Mouse (Mus musculus) gastrocnemius, adult 18-20 months (tissue): ENCODE data around the gene Hist1h1c. TPM values are rescaled to one million over a fixed set of nuclear protein-coding genes. Genes with fewer than 3 reads are reported as not detected.
"Not testable (repeated sequence)": the region's sequence is repeated elsewhere in the genome, so short reads cannot be mapped to it uniquely, and the experiment has no call there.

Source experiments
- DNase-seq: peaks from one replicate; pipeline ENCODE4 v3.0.0; 2021; ENCODE audit warnings: low spot score
- microRNA-seq: library from miRNA; unstranded; fragments of <30 nt; microRNA quantifications from one replicate; pipeline ENCODE4 v1.2.0, GENCODE M21; 2021
- total RNA-seq, 2 experiments: library from RNA; stranded (reverse); gene quantifications; 2 replicates each; pipeline ENCODE4 v1.2.3; 2021

Hist1h1c gene
- total RNA-seq, 2 experiments from 2014 or later: 157 to 219 TPM

DNA sequence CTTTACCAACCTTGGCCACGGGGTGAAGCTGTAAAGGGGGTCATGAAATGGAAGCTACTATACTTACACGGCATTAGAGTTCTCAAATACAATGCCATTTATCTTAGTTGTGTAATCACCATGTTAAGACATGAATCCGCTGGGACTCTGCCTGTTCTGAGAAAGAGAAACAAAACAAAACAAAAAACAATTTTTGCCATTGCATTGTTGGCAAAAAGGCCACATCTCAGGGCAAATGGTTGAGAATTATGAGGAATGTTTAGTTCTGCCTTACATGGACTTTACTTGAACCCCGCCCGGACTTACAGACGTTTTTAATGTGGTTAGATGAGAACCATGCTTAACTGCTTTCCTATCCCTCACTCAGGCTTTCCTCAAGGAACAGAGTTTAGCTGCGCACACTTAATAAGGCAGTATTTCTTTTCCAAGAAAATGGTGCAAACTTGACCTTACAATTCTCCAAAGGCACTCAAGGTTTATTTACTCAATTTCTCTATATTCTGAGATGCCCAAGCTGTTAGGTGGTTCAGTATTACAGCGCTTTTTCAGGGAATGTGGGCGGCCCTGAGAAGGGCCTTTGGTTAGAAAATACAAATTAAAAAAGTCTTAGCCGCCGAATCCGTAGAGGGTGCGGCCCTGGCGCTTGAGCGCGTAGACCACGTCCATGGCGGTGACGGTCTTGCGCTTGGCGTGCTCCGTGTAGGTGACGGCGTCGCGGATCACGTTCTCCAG, 21.8 kb downstream of the Hist1h1c start:
- DNase-seq: no peak

DNA sequence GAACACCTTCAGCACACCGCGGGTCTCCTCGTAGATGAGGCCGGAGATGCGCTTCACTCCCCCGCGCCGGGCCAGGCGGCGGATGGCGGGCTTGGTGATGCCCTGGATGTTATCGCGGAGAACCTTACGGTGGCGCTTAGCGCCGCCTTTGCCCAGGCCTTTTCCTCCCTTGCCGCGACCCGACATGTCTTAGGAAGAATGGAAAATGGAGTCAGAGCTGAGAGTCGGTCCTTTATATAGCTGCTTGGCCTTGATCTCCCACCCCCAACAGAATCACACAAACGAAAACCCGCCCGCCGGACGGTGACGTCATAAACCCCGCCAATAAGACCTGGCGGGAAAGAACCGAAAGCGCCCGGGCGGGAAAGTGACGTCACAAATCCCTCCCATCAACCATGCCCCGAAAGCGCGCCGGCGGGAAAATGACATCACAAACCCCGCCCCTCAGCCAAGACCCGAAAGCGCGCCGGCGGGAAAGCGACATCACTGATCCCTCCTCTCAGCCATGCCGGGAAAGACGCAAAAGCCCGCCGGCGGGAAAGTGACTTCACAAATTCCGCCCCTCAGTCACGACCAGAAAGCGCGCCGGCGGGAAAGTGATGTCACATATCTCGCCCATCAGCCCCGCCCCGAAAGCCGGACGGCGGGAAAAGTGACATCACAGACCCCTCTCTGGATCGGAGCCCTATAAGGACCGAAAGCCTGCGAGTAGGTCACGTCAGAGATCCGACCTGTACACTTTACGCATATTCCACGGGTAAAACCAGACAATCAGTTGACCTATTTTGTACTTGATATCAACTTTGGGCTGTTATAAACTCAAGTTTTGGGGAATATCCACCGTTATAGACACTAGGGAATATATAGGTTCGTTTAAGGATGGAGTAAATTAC, 22.6 kb downstream of the Hist1h1c start, which contains the start of gene Hist1h4a:
Gene Hist1h4a (minus strand): TSS at position 259 of the 893 bp plus-strand sequence.
- DNase-seq: peak; percentile 90

DNA sequence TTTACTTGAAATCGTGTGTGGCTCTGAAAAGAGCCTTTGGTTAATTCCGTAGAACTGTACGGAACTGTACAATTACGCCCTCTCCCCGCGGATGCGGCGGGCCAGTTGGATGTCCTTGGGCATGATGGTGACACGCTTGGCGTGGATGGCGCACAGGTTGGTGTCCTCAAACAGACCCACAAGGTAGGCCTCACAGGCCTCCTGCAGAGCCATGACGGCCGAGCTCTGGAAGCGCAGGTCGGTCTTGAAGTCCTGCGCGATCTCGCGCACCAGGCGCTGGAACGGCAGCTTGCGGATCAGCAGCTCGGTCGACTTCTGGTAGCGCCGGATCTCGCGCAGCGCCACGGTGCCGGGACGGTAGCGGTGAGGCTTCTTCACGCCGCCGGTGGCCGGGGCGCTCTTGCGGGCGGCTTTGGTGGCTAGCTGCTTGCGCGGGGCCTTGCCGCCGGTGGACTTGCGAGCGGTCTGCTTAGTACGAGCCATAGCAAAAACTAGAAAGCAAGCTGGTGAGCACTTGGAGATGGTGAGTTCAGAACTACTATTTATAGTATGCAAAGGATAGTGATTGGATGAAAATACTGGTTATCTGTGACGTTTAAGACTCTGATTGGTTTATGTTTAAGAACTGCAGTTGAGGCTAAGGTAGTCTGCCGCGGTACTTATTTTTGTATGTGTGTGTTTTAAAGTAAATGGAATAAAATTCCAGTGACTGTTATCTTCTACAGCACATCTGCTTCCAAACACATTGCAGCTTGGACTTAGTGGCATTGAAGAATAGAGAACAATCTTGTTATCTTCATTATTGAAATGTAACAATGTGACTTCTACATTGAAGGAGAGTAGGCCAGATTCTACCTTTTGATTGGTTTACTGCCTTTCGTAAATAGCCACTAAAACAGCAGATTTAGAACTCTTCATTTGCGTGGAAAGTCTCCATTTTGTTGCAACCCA, 23.5 kb downstream of the Hist1h1c start, which contains the start of gene Hist1h3a:
Gene Hist1h3a (minus strand): TSS at position 516 of the 951 bp plus-strand sequence.
- peak; percentile 32 for DNase-seq

DNA sequence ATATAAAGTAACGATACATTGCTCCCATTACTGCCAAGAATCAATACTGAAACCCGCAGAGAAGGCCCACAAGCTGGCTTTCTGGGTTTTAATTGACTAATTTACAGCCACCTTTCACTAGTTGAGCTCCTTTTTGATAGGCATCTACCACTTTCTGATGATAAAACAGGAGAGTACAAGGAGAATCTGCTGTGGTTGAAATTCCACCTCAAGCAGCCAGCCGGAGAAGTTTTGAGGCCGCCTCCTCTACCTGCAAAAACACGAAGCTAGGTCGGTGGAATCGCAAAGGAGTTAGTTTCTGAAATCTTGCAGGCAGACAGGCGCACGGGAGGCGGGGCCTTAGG, 24.6 kb downstream of the Hist1h1c start:
- no peak for DNase-seq

DNA sequence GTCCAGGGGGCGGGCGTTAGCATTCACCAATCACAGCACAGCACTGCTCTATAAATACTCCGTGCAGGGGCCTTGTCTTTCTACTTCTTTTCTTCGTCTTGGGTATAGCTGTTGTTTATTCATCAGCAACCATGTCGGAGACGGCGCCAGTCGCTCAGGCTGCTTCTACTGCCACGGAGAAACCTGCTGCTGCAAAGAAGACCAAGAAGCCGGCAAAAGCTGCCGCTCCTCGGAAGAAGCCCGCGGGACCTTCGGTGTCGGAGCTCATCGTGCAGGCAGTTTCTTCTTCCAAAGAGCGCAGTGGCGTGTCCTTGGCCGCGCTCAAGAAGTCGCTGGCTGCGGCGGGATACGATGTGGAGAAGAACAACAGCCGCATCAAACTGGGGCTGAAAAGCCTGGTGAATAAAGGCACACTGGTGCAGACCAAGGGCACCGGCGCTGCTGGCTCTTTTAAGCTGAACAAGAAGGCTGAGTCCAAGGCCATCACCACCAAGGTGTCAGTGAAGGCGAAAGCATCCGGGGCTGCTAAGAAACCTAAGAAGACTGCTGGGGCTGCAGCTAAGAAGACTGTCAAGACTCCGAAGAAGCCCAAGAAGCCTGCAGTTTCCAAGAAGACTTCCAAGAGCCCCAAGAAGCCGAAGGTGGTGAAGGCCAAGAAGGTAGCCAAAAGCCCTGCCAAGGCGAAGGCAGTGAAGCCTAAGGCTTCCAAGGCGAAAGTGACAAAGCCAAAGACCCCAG, 25.1 kb downstream of the Hist1h1c start, which contains the start of gene Hist1h1a:
Gene Hist1h1a (plus strand): TSS at position 81 of the 738 bp plus-strand sequence.
- DNase-seq: peak; percentile 43

DNA sequence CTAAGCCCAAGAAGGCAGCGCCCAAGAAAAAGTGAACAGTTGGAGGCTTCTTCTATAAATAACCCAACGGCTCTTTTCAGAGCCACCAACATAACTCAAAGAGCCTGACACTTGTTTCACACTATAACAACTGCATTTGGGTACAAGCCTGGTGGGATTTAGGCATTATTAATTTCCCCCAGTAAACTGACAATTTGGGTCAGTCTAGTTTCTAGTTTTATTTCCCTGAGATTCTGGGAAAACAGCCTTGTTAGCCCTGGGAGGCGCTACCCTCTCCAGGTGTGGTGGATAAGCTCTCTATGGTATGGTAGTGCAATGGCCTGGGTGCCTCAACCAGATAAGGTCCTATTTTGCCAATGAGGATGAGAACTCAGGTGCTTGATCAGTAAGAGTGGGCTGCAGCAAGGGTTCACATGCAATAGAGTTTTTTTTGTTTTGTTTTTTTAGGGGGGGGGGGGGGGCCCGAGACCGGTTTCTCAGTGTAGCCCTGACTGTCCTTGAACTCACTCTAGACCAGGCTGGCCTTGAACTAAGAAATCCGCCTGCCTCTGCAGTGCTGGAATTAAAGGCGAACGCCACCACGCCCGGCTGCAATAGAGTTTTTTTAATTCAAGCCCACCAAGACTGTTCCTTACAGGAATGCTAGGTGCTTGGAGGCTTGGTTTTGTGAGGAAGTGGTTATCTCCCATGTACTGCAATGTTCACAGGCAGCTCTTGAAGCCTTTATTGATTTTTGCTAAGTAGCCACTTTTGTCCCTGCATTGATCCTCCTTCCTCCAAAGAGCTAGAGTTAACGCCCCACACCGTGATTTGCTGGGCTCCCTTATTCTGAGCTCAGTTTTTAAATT, 25.9 kb downstream of the Hist1h1c start:
- no peak for DNase-seq

DNA sequence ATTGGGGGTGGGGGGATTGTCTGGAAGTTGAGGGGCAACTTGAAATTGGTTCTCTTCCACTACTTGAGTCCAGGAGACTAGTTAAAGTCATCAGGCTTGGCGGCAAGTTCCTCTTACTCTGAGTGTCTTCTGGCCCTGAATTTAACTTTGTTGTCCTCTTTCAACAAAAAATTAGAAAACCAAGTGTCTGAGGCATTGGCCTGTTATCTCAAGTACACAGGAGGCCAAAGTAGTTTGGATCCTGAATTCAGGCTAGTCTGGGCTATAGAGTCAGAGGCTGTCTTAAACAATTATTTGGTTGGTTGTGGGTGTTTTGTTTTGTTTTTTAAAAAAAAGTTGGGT, 26.5 kb downstream of the Hist1h1c start:
- no peak for DNase-seq

DNA sequence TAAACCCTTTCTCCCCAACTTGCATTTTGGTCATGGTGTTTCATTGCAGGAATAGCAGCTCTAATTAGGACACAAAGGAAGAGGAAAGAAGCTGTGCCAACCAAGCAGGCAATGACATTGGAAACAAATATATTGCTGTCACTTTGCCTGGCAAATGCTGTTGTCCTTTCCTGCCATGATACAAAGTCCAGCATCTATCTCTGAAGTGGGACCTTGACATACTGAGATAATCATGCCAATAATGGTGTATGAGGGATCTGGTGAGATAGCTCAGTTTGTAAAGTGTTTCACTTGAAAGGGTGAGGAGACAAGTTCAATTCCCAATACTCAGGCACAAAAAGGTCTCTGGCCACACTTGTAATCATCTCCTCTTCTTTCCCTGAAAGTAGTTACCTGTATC, 28.2 kb downstream of the Hist1h1c start:
- DNase-seq: no peak

DNA sequence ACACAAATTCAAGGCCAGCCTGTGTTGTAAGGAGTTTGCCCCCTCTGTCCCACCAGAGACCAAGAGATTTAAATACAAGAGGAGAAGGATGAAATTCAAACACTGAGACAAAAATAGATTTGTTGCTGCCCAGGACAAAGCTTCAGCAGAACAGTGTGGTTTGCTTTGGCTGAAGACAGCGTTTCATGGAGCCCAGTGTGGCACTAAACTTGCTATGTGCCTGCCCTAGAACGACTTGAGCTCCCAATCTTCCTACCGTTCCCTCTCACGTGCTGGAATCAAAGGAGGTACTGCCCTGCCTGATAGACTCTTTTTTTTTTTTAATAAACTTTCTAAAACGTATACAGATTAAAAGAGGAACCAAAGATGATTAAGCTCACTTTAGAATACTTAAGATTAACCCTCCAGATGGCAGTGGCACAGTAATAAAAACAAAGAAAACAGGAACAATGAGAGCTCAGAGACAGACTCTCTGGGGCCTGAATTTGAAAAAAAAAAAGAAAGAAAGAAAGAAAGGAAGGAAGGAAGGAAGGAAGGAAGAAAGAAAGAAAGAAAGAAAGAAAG, 30.3 kb downstream of the Hist1h1c start:
- no peak for DNase-seq

DNA sequence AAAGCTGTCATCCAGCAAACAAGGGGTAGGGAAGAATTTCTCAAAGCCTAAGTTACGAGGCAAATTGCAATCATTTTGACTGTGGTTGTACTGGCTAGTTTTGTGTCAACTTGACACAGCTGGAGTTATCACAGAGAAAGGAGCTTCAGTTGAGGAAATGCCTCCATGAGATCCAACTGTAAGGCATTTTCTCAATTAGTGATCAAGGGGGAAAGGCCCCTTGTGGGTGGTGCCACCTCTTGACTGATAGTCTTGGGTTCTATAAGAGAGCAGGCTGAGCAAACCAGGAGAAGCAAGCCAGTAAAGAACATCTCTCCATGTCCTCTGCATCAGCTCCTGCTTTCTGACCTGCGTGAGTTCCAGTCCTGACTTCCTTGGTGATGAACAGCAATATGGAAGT, 31.0 kb downstream of the Hist1h1c start, which contains the start of gene Trim38:
Gene Trim38 (plus strand): TSS at position 301 of the 400 bp plus-strand sequence.
- DNase-seq: not testable (repeated sequence)

DNA sequence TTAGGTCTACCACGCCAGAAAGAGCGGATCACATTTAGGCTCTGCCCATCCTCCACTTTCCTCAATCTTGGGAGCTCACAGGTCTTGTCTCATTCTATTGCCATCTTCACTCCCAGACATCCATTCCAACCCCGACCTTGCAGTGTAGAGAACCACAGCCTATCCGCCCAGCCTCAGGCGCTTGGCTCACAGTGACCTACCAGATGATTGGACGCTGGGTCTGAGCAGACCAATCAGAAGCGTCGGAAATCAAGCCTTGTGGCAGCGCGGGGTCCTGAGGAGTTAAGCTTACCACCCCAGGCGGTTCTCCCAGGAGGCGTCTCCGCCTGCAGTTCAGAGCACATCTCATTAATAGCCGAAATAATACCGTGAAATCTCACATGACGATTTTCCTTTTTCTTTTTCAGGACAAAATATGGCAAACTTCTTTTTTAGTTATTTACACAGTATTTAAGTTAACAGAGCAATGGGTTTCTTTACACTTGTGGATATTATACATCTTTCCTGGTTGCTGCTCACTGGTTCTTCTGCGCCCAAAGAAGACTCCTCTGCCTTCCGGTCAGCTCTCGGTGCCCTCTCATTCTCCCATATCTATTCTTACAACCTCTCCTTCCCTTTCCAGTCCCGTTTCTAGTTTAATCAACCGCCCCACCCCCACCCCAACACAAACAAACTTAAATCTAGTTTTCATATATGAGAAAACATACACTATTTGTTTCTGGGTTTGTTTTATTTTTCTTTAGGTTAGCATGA, 34.1 kb downstream of the Hist1h1c start:
- DNase-seq: no peak

DNA sequence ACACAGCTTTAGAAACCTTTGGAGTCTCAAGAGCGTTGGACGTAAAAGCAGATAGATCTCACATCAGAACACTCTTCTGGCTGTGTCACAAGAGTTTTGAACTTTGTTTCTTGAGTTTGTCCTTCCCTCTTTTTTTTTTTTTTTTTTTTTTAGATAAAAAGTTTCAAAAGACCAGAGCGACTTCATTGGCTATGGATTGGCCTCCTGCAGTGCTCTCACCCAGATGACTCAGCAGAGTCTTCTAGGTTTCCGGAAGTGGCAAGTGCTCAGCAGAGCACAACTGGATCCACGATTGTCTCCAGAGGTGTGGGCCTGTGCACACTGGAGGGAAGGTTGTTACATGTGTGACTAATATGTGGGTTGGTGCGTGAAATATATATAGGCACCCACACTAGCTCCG, 39.7 kb downstream of the Hist1h1c start:
- no peak for DNase-seq

DNA sequence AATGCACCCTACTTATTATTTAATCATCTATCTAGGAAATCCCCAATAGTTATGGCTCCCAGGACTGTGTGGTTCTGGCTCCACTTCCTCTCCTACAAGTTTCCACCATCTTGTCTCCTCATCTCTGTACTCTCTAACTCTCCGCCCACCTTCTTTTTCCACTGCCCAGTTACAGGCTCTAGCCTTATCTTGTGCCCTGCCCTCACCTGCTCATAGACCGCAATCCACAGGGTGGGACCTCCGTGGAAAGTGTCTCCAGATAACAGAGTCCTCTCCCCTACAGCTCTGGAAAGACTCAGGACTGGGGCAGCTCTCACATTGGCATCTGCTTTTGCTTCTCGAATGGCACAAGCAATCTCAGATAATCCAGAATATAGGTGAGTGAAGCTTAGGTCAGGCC, 40.4 kb downstream of the Hist1h1c start:
- no peak for DNase-seq

Small RNA genes lying within 50 kb of the gene (microRNA-seq; reads per million reads assigned to microRNA genes)
- gene Gm44314 (not detected), gene Gm44484 (not detected)

Other genes with a start within 250 kb of the Hist1h1c start
- gene Btn2a2, start 250.0 kb upstream of the Hist1h1c start, total RNA-seq: not detected
- gene Hist1h4h, start 207.8 kb upstream of the Hist1h1c start, total RNA-seq: 100 to 1,000 TPM; 149 to 163 TPM
- 1 to 10 TPM in 1 of 2 experiments, under 1 TPM in 1; 0.73 to 1.9 TPM for gene Hist1h2af, start 204.9 kb upstream of the Hist1h1c start, total RNA-seq
- gene Hist1h3g, start 203.4 kb upstream of the Hist1h1c start, total RNA-seq: under 1 TPM; 0.55 to 0.57 TPM
- 1 to 10 TPM; 1.0 to 1.1 TPM for gene Hist1h2bh, start 195.4 kb upstream of the Hist1h1c start, total RNA-seq
- 1 to 10 TPM; 3.0 to 4.8 TPM for gene Hist1h3f, start 194.8 kb upstream of the Hist1h1c start, total RNA-seq
- 10 to 100 TPM in 1 of 2 experiments, 1 to 10 TPM in 1; 8.3 to 12.3 TPM for gene Hist1h4f, start 187.2 kb upstream of the Hist1h1c start, total RNA-seq
- under 1 TPM; 0.83 to 0.89 TPM for gene Hist1h1d, start 185.5 kb upstream of the Hist1h1c start, total RNA-seq
- gene Hist1h3e, start 176.4 kb upstream of the Hist1h1c start, total RNA-seq: 10 to 100 TPM; 11.6 to 12.3 TPM
- gene Hist1h2ae, start 167.6 kb upstream of the Hist1h1c start, total RNA-seq: under 1 TPM; 0.41 to 0.85 TPM
- 1 to 10 TPM; 2.2 to 3.7 TPM for gene Hist1h2bg, start 167.4 kb upstream of the Hist1h1c start, total RNA-seq
- gene Hist1h2bf, start 164.6 kb upstream of the Hist1h1c start, total RNA-seq: 1 to 10 TPM; 1.3 to 5.3 TPM
- 1 to 10 TPM in 1 of 2 experiments, under 1 TPM in 1; 0.80 to 1.7 TPM for gene Hist1h2ad, start 164.4 kb upstream of the Hist1h1c start, total RNA-seq
- gene Hist1h3d, start 163.0 kb upstream of the Hist1h1c start, total RNA-seq: 1 to 10 TPM; 3.2 to 3.7 TPM
- gene Hist1h4d, start 157.2 kb upstream of the Hist1h1c start, total RNA-seq: 10 to 100 TPM; 33.6 to 46.4 TPM
- gene Hist1h2be, start 117.7 kb upstream of the Hist1h1c start, total RNA-seq: 10 to 100 TPM; 13.2 to 15.7 TPM
- gene Hist1h1e, start 116.2 kb upstream of the Hist1h1c start, total RNA-seq: 10 to 100 TPM; 31.1 to 41.1 TPM
- gene Hist1h2ac, start 54.9 kb upstream of the Hist1h1c start, total RNA-seq: 1 to 10 TPM in 1 of 2 experiments, under 1 TPM in 1; 0.68 to 1.3 TPM
- gene Hist1h2bc, start 54.6 kb upstream of the Hist1h1c start, total RNA-seq: 10 to 100 TPM; 66.4 to 69.8 TPM
- not detected for gene Hist1h1t, start 43.0 kb upstream of the Hist1h1c start, total RNA-seq
- 10 to 100 TPM; 57.1 to 66.2 TPM for gene Hist1h4c, start 40.4 kb upstream of the Hist1h1c start, total RNA-seq
- 10 to 100 TPM; 25.6 to 25.7 TPM for gene Hfe, start 28.0 kb upstream of the Hist1h1c start, total RNA-seq
- not detected for gene Hist1h3c, start 6.8 kb downstream of the Hist1h1c start, total RNA-seq
- 1 to 10 TPM; 1.3 to 1.4 TPM for gene Hist1h2bb, start 7.9 kb downstream of the Hist1h1c start, total RNA-seq
- under 1 TPM in 1 of 2 experiments, not detected in 1; 0.82 TPM for gene Hist1h2ab, start 12.3 kb downstream of the Hist1h1c start, total RNA-seq
- 1 to 10 TPM in 1 of 2 experiments, not detected in 1; 1.3 TPM for gene Hist1h3b, start 13.5 kb downstream of the Hist1h1c start, total RNA-seq
- 1 to 10 TPM; 1.6 to 1.9 TPM for gene Hist1h4b, start 18.2 kb downstream of the Hist1h1c start, total RNA-seq
- 1 to 10 TPM in 1 of 2 experiments, under 1 TPM in 1; 0.89 to 2.8 TPM for gene Hist1h4a, start 22.4 kb downstream of the Hist1h1c start, total RNA-seq
- 1 to 10 TPM; 5.1 to 5.3 TPM for gene Hist1h3a, start 23.6 kb downstream of the Hist1h1c start, total RNA-seq
- gene Hist1h1a, start 24.9 kb downstream of the Hist1h1c start, total RNA-seq: under 1 TPM; 0.66 to 0.76 TPM
- not detected for gene Trim38, start 31.1 kb downstream of the Hist1h1c start, total RNA-seq
- gene Slc17a2, start 68.2 kb downstream of the Hist1h1c start, total RNA-seq: not detected
- gene Slc17a3, start 100.6 kb downstream of the Hist1h1c start, total RNA-seq: under 1 TPM in 1 of 2 experiments, not detected in 1; 0.21 TPM
- gene Slc17a1, start 128.9 kb downstream of the Hist1h1c start, total RNA-seq: not detected
- gene Slc17a4, start 176.2 kb downstream of the Hist1h1c start, total RNA-seq: under 1 TPM in 1 of 2 experiments, not detected in 1; 0.09 TPM
- gene Hist1h2ba, start 195.3 kb downstream of the Hist1h1c start, total RNA-seq: not detected
- not detected for gene Hist1h2aa, start 195.7 kb downstream of the Hist1h1c start, total RNA-seq